Mouse (Mus musculus) CH12.LX (cell line): ENCODE measurements around the gene Alg2. TPM values are rescaled to one million over a fixed set of nuclear protein-coding genes. Genes with fewer than 3 reads are reported as not detected.

Experiments
- DNase-seq: peaks from one replicate; pipeline ENCODE4 v3.0.0-alpha.2; 2013; ENCODE audit errors: extremely low read depth
- H3K27ac ChIP-seq: 2 replicates; pipeline ENCODE4 v1.5.1; 2012; ENCODE audit warnings: low read depth, mild to moderate bottlenecking, control low read depth, moderate library complexity; ENCODE audit not compliant: insufficient read depth
- H3K27me3 ChIP-seq: replicated peaks from 2 replicates; pipeline ENCODE3; 2012; ENCODE audit warnings: inconsistent platforms
- H3K36me3 ChIP-seq, 2 experiments: replicated peaks in 1 of 2; 2 replicates each; pipeline versions ENCODE3 to v1.6.1; 2012; ENCODE audit warnings: inconsistent platforms in 1 of 2, low read length in 1 of 2, mild to moderate bottlenecking in 1 of 2, mixed read lengths in 1 of 2, moderate library complexity in 1 of 2; ENCODE audit not compliant: control insufficient read depth in 1 of 2, insufficient read depth in 1 of 2
- H3K4me1 ChIP-seq, 2 experiments: 2 replicates each; pipeline ENCODE4 v1.6.1; 2012; ENCODE audit warnings: inconsistent platforms in 1 of 2, moderate library complexity in 1 of 2; ENCODE audit not compliant: insufficient read depth in 2 of 2, control insufficient read depth in 1 of 2
- H3K4me2 ChIP-seq: 2 replicates; pipeline ENCODE4 v1.6.1; 2012; ENCODE audit warnings: low read depth, mild to moderate bottlenecking, control low read depth; ENCODE audit not compliant: poor library complexity, insufficient read depth, severe bottlenecking
- H3K4me3 ChIP-seq, 3 experiments: fragments of 150-350 bp in 1 of 3; sonication (generic) in 1 of 3; replicated peaks in 1 of 3; 2 replicates each; pipeline versions ENCODE3 to v1.5.1; 2011 to 2012; ENCODE audit warnings: low read depth in 2 of 3, low read length in 2 of 3, mild to moderate bottlenecking in 2 of 3, moderate library complexity in 2 of 3, control low read depth in 1 of 3, improper control_type of control experiment in 1 of 3, inconsistent platforms in 1 of 3, mixed read lengths in 1 of 3; ENCODE audit not compliant: poor library complexity in 1 of 3
- H3K79me2 ChIP-seq: replicated peaks from 2 replicates; pipeline ENCODE4 v1.6.1; 2012; ENCODE audit warnings: mild to moderate bottlenecking, moderate library complexity; ENCODE audit not compliant: control insufficient read depth, poor library complexity, insufficient read depth, severe bottlenecking; ENCODE audit errors: extremely low read depth
- H3K9ac ChIP-seq: 2 replicates; pipeline ENCODE4 v1.6.1; 2012; ENCODE audit warnings: low read depth, mild to moderate bottlenecking, control low read depth, moderate library complexity; ENCODE audit not compliant: insufficient read depth
- H3K9me3 ChIP-seq: replicated peaks from 2 replicates; pipeline ENCODE3; 2012; ENCODE audit warnings: low read length, inconsistent platforms, mixed read lengths
- CHD1 ChIP-seq: IDR thresholded peaks from 2 replicates; pipeline ENCODE4 v1.6.1; 2012; ENCODE audit warnings: low read depth, low read length, improper control_type of control experiment, inconsistent platforms
- CTCF ChIP-seq, 2 experiments: IDR thresholded peaks in 1 of 2; conservative IDR thresholded peaks in 1 of 2; 2 replicates each; pipeline ENCODE4 v1.5.1; 2011 to 2012; ENCODE audit warnings: low read depth in 2 of 2, low read length in 2 of 2, improper control_type of control experiment in 1 of 2, inconsistent platforms in 1 of 2, mild to moderate bottlenecking in 1 of 2, moderate library complexity in 1 of 2
- E2F4 ChIP-seq: IDR thresholded peaks from 2 replicates; pipeline ENCODE4 v1.6.1; 2011; ENCODE audit warnings: low read depth, low read length, improper control_type of control experiment; ENCODE audit not compliant: insufficient replicate concordance
- ELF1 ChIP-seq: IDR thresholded peaks from 2 replicates; pipeline ENCODE4 v1.6.1; 2014; ENCODE audit warnings: low read depth, mild to moderate bottlenecking, inconsistent platforms, low read length, improper control_type of control experiment
- EP300 ChIP-seq: IDR thresholded peaks from 2 replicates; pipeline ENCODE4 v1.6.1; 2011; ENCODE audit warnings: low read length, improper control_type of control experiment
- GABPA ChIP-seq: IDR thresholded peaks from 2 replicates; pipeline ENCODE4 v1.6.1; 2012; ENCODE audit warnings: low read depth, low read length, improper control_type of control experiment, inconsistent platforms; ENCODE audit not compliant: insufficient replicate concordance
- HCFC1 ChIP-seq: IDR thresholded peaks from 2 replicates; pipeline ENCODE4 v1.6.1; 2012; ENCODE audit warnings: low read depth, mild to moderate bottlenecking, inconsistent platforms, low read length, improper control_type of control experiment
- IRF4 ChIP-seq: IDR thresholded peaks from 2 replicates; pipeline ENCODE4 v1.6.1; 2014; ENCODE audit warnings: low read depth, mild to moderate bottlenecking, inconsistent platforms, low read length, improper control_type of control experiment
- MXI1 ChIP-seq: IDR thresholded peaks from 2 replicates; pipeline ENCODE4 v1.6.1; 2011; ENCODE audit warnings: mild to moderate bottlenecking, low read depth, low read length, improper control_type of control experiment
- MYC ChIP-seq: IDR thresholded peaks from 2 replicates; pipeline ENCODE4 v1.6.1; 2011; ENCODE audit warnings: low read depth, mild to moderate bottlenecking, improper control_type of control experiment, low read length
- NELFE ChIP-seq: IDR thresholded peaks from 2 replicates; pipeline ENCODE4 v1.6.1; 2011; ENCODE audit warnings: low read depth, low read length, improper control_type of control experiment
- POLR2A ChIP-seq: IDR thresholded peaks from 2 replicates; pipeline ENCODE4 v1.6.1; 2011; ENCODE audit warnings: low read depth, mild to moderate bottlenecking, improper control_type of control experiment, low read length
- RAD21 ChIP-seq: IDR thresholded peaks from 2 replicates; pipeline ENCODE4 v1.6.1; 2011; ENCODE audit warnings: low read depth, mild to moderate bottlenecking, low read length, improper control_type of control experiment, moderate library complexity
- RCOR1 ChIP-seq: conservative IDR thresholded peaks from 2 replicates; pipeline ENCODE4 v1.6.1; 2012; ENCODE audit warnings: low read depth, mild to moderate bottlenecking, inconsistent platforms, low read length, improper control_type of control experiment
- SIN3A ChIP-seq: IDR thresholded peaks from 2 replicates; pipeline ENCODE4 v1.6.1; 2012; ENCODE audit warnings: low read length, improper control_type of control experiment, inconsistent platforms
- SMC3 ChIP-seq: IDR thresholded peaks from 2 replicates; pipeline ENCODE4 v1.6.1; 2011; ENCODE audit warnings: low read depth, low read length, improper control_type of control experiment
- TBP ChIP-seq: conservative IDR thresholded peaks from 2 replicates; pipeline ENCODE4 v1.6.1; 2011; ENCODE audit warnings: low read depth, low read length, improper control_type of control experiment
- USF1 ChIP-seq: IDR thresholded peaks from 2 replicates; pipeline ENCODE4 v1.6.1; 2014; ENCODE audit warnings: low read depth, mild to moderate bottlenecking, inconsistent platforms, low read length, improper control_type of control experiment
- ZC3H11A ChIP-seq: IDR thresholded peaks from 2 replicates; pipeline ENCODE4 v1.6.1; 2012; ENCODE audit warnings: low read depth, mild to moderate bottlenecking, inconsistent platforms, low read length, improper control_type of control experiment
- ZNF384 ChIP-seq: IDR thresholded peaks from 2 replicates; pipeline ENCODE4 v1.6.1; 2012; ENCODE audit warnings: low read depth, low read length, improper control_type of control experiment, inconsistent platforms
- dilution Hi-C: fragments of 300-500 bp; cut with MboI; formaldehyde crosslinking; loops from 2 replicates; pipeline ENCODE4 v1.14.3; 2020; ENCODE audit warnings: low sequenced_read_pairs; ENCODE audit not compliant: extremely low pct_unique_long_range_greater_than_20kb, extremely low pct_ligation_motif_present
- in situ Hi-C: fragments of 300-500 bp; cut with MboI; formaldehyde crosslinking; loops from 3 replicates; pipeline ENCODE4 v1.14.3; 2019; ENCODE audit warnings: low sequenced_read_pairs, low pct_ligation_motif_present, low pct_unique_long_range_greater_than_20kb, mixed read lengths
- polyA plus RNA-seq: library from polyadenylated mRNA; unstranded; fragments of >175 nt; gene quantifications from 2 replicates; pipeline ENCODE4 v1.2.1, GENCODE M21; 2012; ENCODE audit warnings: low read depth; ENCODE audit not compliant: insufficient read length
- total RNA-seq, 2 experiments: library from RNA; depleted of rRNA; stranded (reverse); fragments of 300-350 nt in 1 of 2; fragments of >200 nt in 1 of 2; gene quantifications; 2 replicates each; pipeline ENCODE4 v1.2.3; 2012 to 2014

Alg2 gene
- total and polyA plus RNA-seq, 3 experiments = 8.4 to 28.9 (median 14.9) TPM

- H3K36me3 ChIP-seq = no peaks in the 10 kb centered on the region
- dilution Hi-C loops = no loop called here
- no peak overlapping the region for H3K4me2 ChIP-seq
- in situ Hi-C loops = no loop called here
- H3K27me3 ChIP-seq = no peaks in the 10 kb centered on the region
- TF ChIP-seq IRF4 = no peak
- no peak for TF ChIP-seq MYC
- no peak for TF ChIP-seq GABPA
- no peak for TF ChIP-seq EP300
- no peak for TF ChIP-seq CHD1
- no peak for TF ChIP-seq TBP
- TF ChIP-seq ELF1 = no peak
- no peak for TF ChIP-seq RAD21
- TF ChIP-seq USF1 = no peak
- TF ChIP-seq MXI1 = no peak
- TF ChIP-seq E2F4 = no peak
- no peak for TF ChIP-seq ZC3H11A
- no peak for TF ChIP-seq RCOR1
- no peak for TF ChIP-seq HCFC1
- TF ChIP-seq POLR2A = no peak
- TF ChIP-seq CTCF (conservative IDR thresholded peaks at IDR 0.05 in 1 of 2, IDR thresholded peaks at IDR 0.05 in 1 of 2; ENCODE audit: low read depth in 2 of 2, low read length in 2 of 2) = no peak
- no peak for TF ChIP-seq ZNF384
- H3K4me3 ChIP-seq = no peak overlapping the region
- no peaks in the 10 kb centered on the region for H3K9me3 ChIP-seq
- H3K79me2 ChIP-seq = no peaks in the 10 kb centered on the region
- H3K27ac ChIP-seq = no peak overlapping the region
- DNase-seq = no peak
- H3K4me1 ChIP-seq = peaks cover 11 to 37% of the 10 kb centered on the region in 2 experiments; a peak in 3 of 4 replicates
- H3K9ac ChIP-seq = no peak overlapping the region
These were observed 19.3 kb upstream of the Alg2 start for GRCm38 (mm10) chr4:47493456-47493855.

GRCm38 (mm10) chr4:47492311-47493086, 18.4 kb upstream of the Alg2 start:
- dilution Hi-C loops = no loop called here
- in situ Hi-C loops = no loop called here
- Histone ChIP-seq H3K9ac (no peak overlapping the region), H3K4me1 (peaks cover 7 to 31% of the 10 kb centered on the region in 2 experiments; a peak in 3 of 4 replicates), H3K4me2 (no peak overlapping the region), H3K36me3 (no peaks in the 10 kb centered on the region), H3K27ac (no peak overlapping the region), H3K27me3 (no peaks in the 10 kb centered on the region), H3K4me3 (no peak overlapping the region), H3K9me3 (no peaks in the 10 kb centered on the region), H3K79me2 (no peaks in the 10 kb centered on the region)
- no peak for DNase-seq
- TF ChIP-seq NELFE = no peak
- no peak for TF ChIP-seq SMC3
- TF ChIP-seq SIN3A = no peak
- TF ChIP-seq EP300 = no peak
